Mouse (Mus musculus) midbrain, postnatal 0 days (tissue): Measurements from ENCODE around the gene Bloc1s4. TPM values are rescaled to one million over a fixed set of nuclear protein-coding genes. Genes with fewer than 3 reads are reported as not detected.

ENCODE experiments used
- ATAC-seq: fragments of 200-750 bp; cut with Nextera tagmentation; 2 replicates; pipeline ENCODE4 v1.8.0; 2017; ENCODE audit warnings: moderate number of reproducible peaks, mild to moderate bottlenecking, moderate TSS enrichment, moderate library complexity; ENCODE audit not compliant: low FRiP score
- DNase-seq: peaks from one replicate; pipeline ENCODE4 v3.0.0-alpha.2; 2015; ENCODE audit warnings: low spot score
- H3K27ac ChIP-seq: fragments of 300-500 bp; sonication (generic); 2 replicates; pipeline ENCODE4 v1.5.1; 2014; ENCODE audit warnings: low read depth, mild to moderate bottlenecking, low read length, mixed read lengths
- H3K27me3 ChIP-seq: fragments of 300-500 bp; sonication (generic); 2 replicates; pipeline ENCODE4 v1.6.1; 2014; ENCODE audit warnings: low read length, control low read depth, mixed read lengths; ENCODE audit not compliant: insufficient read depth
- H3K36me3 ChIP-seq: fragments of 300-500 bp; sonication (generic); 2 replicates; pipeline ENCODE4 v1.6.1; 2014; ENCODE audit warnings: low read length, control low read depth, mixed read lengths; ENCODE audit not compliant: insufficient read depth
- H3K4me1 ChIP-seq: fragments of 300-500 bp; sonication (generic); 2 replicates; pipeline ENCODE4 v1.6.1; 2014; ENCODE audit warnings: mild to moderate bottlenecking, control low read depth, antibody characterized with exemption, low read length, mixed read lengths; ENCODE audit not compliant: insufficient read depth
- H3K4me2 ChIP-seq: fragments of 300-500 bp; sonication (generic); 2 replicates; pipeline ENCODE4 v1.6.1; 2014; ENCODE audit warnings: low read depth, mild to moderate bottlenecking, low read length, mixed read lengths; ENCODE audit not compliant: poor library complexity, severe bottlenecking
- H3K4me3 ChIP-seq: fragments of 300-500 bp; sonication (generic); 2 replicates; pipeline ENCODE4 v1.5.1; 2014; ENCODE audit warnings: low read depth, mild to moderate bottlenecking, low read length, moderate library complexity
- H3K9ac ChIP-seq: fragments of 300-500 bp; sonication (generic); replicated peaks from 2 replicates; pipeline ENCODE4 v1.6.1; 2014; ENCODE audit warnings: mild to moderate bottlenecking, low read length, moderate library complexity, mixed read lengths; ENCODE audit not compliant: poor library complexity, severe bottlenecking
- H3K9me3 ChIP-seq: fragments of 300-500 bp; sonication (generic); 2 replicates; pipeline ENCODE4 v1.6.1; 2016; ENCODE audit warnings: low read length, control low read depth
- CTCF ChIP-seq: IDR thresholded peaks from 2 replicates; pipeline ENCODE4 v1.5.1; 2016; ENCODE audit warnings: antibody characterized with exemption, mild to moderate bottlenecking
- WGBS: fragments of 180-500 bp; shearing (Covaris S2); extraction: QIAGEN DNeasy Blood & Tissue Kit; methylation state at CpG from one replicate; pipeline ENCODE4 v1.1.7; 2014; 5-methylcytosine and 5-hydroxymethylcytosine counted together
- polyA plus RNA-seq: library from polyadenylated mRNA; unstranded; fragments of >200 nt; fragmentation: Nextera tagmentation; extraction: Ambion mirVana; gene quantifications from 2 replicates; pipeline ENCODE4 v1.2.1, GENCODE M21; 2015
- total RNA-seq: library from RNA; depleted of rRNA; stranded (reverse); fragments of >200 nt; gene quantifications from 2 replicates; pipeline ENCODE4 v1.2.3, GENCODE M21; 2014

Bloc1s4 gene
- total and polyA plus RNA-seq, 2 experiments from 2014 or later, result 21.5 to 30.1 TPM

DNA sequence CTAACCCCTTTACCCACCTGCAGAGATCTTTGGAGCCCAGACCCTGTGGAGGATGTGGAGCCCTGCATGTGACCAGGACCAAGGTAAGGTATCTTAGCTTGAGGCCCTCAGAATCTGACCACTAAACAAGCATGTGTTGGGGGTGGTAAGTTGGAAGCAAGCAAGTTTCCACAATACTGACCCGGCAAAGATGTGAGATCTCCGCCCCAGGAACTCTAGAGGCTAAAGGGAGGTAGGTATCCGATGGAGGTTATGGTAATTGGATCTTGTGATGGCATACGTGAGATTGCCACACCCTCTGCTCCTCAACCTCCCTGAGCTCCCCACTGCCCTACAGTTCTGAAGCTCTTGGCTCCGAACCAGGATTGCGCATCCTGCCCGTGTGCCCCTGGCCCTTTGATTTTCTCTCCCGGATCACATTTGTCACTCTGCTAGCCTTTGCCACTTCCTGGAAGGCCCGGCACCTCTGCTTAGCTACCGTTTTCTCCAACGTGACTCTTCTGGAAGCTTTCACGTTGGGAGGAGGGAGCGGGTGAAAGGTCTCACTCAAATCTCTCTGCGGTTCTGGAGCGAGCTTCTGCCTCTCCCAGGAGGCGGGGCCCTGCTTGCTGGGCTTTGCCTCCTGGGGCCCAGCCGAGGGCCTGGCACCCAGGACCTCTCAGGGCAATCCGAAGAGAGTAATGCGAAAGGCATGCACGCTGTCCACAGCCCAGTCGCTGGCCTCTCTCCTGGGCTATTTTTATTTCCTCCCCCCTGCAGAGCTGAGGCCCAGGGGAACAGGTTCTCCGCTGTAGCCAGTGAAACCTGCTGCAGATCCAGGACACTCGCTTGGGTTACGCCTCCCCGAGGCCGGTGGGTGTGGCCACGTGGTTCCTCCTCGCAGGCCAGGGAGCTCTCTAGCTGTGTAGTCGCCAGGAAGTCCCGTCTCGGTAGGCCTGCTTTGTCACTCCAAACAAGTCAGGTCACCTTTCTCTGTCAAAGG is 35.6 kb downstream of the Bloc1s4 start:
- DNase-seq (peak; percentile 32), ATAC-seq (no peak)
- TF ChIP-seq CTCF, result no peak
- Histone ChIP-seq H3K27ac (no peak overlapping the region), H3K27me3 (no peaks in the 10 kb centered on the region; the same call in 1 of the 2 replicates), H3K9me3 (no peaks in the 10 kb centered on the region), H3K4me1 (no peaks in the 10 kb centered on the region; the same call in 1 of the 2 replicates), H3K4me2 (peak overlapping the region; percentile 37), H3K4me3 (peak overlapping the region; percentile 8; the same call in 1 of the 2 replicates), H3K9ac (peak overlapping the region; percentile 37; the same call in 1 of the 2 replicates), H3K36me3 (no peaks in the 10 kb centered on the region)
- WGBS, result 9% methylated on average over 31 of the region's 31 CpGs

GRCm38 (mm10) chr5:36711863-36712262 is 36.6 kb downstream of the Bloc1s4 start:
- H3K27ac ChIP-seq, result no peak overlapping the region
- no peaks in the 10 kb centered on the region; the same call in 1 of the 2 replicates for H3K27me3 ChIP-seq
- no peak overlapping the region for H3K4me3 ChIP-seq
- no peaks in the 10 kb centered on the region for H3K36me3 ChIP-seq
- WGBS, result 63% methylated on average over 5 of the region's 5 CpGs
- H3K4me2 ChIP-seq, result no peak overlapping the region
- H3K4me1 ChIP-seq, result no peaks in the 10 kb centered on the region; the same call in 1 of the 2 replicates
- no peaks in the 10 kb centered on the region for H3K9me3 ChIP-seq
- no peak for ATAC-seq
- no peak overlapping the region for H3K9ac ChIP-seq
- DNase-seq, result no peak
- no peak for TF ChIP-seq CTCF

DNA sequence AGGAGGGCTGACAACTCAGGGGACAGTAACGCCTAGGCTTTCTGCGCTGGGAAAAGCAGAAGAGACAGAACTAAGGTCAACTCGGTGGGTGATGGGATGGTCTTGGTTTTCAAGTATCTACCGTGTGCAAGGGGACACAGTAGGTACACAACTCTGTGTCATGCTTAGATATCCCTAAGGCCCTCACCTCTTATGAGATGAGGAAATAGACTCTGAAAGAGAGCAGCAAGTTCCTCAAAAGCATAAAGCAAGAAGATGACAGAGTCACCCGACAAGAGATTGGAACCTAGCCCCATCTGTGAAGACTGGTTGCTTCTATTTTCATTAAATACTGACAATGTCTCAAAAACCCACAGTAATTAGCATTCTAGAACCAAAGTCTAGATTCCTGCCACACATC is 42.7 kb downstream of the Bloc1s4 start:
- 82% methylated on average over 5 of the region's 5 CpGs for WGBS
- TF ChIP-seq CTCF, result no peak
- DNase-seq, result no peak
- no peaks in the 10 kb centered on the region for H3K9me3 ChIP-seq
- no peaks in the 10 kb centered on the region for H3K27me3 ChIP-seq
- H3K4me3 ChIP-seq, result no peak overlapping the region
- no peak overlapping the region for H3K4me2 ChIP-seq
- H3K9ac ChIP-seq, result no peak overlapping the region
- no peak overlapping the region; the same call in 1 of the 2 replicates for H3K27ac ChIP-seq
- ATAC-seq, result no peak
- no peaks in the 10 kb centered on the region for H3K36me3 ChIP-seq
- no peaks in the 10 kb centered on the region for H3K4me1 ChIP-seq

GRCm38 (mm10) chr5:36705390-36705789 is 43.1 kb downstream of the Bloc1s4 start:
- WGBS, result 80% methylated on average over 5 of the region's 5 CpGs
- Histone ChIP-seq H3K9ac (no peak overlapping the region), H3K4me3 (no peak overlapping the region), H3K27ac (no peak overlapping the region), H3K9me3 (no peaks in the 10 kb centered on the region), H3K4me1 (no peaks in the 10 kb centered on the region), H3K4me2 (no peak overlapping the region), H3K36me3 (no peaks in the 10 kb centered on the region), H3K27me3 (no peaks in the 10 kb centered on the region)
- ATAC-seq (no peak), DNase-seq (peak; percentile 19)
- TF ChIP-seq CTCF, result no peak

GRCm38 (mm10) chr5:36704684-36705083 is 43.8 kb downstream of the Bloc1s4 start:
- H3K36me3 ChIP-seq, result no peaks in the 10 kb centered on the region
- H3K27ac ChIP-seq, result no peak overlapping the region
- no peaks in the 10 kb centered on the region for H3K9me3 ChIP-seq
- no peak for DNase-seq
- ATAC-seq, result no peak
- no peak for TF ChIP-seq CTCF
- WGBS, result 69% methylated on average over 6 of the region's 6 CpGs
- H3K4me2 ChIP-seq, result no peak overlapping the region
- H3K4me1 ChIP-seq, result no peaks in the 10 kb centered on the region
- no peak overlapping the region for H3K9ac ChIP-seq
- no peak overlapping the region for H3K4me3 ChIP-seq
- H3K27me3 ChIP-seq, result no peaks in the 10 kb centered on the region

DNA sequence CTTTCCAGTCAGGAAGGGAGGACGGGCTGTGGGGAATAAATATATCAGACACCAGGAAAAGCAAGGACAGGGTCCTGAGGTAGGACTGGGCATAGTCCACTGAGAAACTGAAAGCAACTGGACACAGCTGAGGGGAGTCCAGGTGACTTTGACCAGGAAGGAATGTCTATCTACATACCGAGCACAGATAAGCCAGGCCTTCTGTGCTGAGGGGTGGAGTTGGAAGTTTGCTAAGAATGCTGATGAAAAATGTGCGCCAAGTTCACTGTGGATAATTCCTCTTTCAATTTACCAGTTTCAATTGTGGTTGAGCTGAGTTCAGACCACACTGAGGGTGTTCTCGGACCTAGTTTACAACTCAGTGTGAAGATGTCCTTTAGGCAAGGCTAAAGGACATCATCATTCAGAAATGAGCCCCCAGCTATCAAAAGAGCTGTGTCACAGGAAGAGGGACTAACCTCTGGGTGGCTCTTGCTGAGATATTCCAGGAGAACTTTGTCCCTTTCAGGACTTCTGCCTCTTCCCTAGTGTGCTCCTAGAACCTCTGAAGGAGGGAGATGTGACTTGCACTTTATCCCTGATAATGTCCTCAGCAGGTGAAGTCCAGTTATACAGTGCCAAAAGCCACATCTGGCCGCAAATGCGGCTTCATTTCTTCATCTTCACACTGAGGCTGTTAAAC is 47.4 kb downstream of the Bloc1s4 start:
- Histone ChIP-seq H3K27ac (no peak overlapping the region), H3K36me3 (no peaks in the 10 kb centered on the region), H3K4me1 (peaks cover 5% of the 10 kb centered on the region; the same call in 1 of the 2 replicates), H3K4me3 (no peak overlapping the region), H3K9ac (no peak overlapping the region), H3K4me2 (no peak overlapping the region), H3K27me3 (no peaks in the 10 kb centered on the region), H3K9me3 (no peaks in the 10 kb centered on the region)
- WGBS, result 78% methylated on average over 6 of the region's 6 CpGs
- DNase-seq, result no peak
- ATAC-seq, result no peak
- no peak for TF ChIP-seq CTCF
